Comparison of ENCODE assay signal across 11 mouse cellular contexts in genomic region chr17:85485946-85486533, GRCm38 (mm10).
DNase-seq lines count a peak whose midpoint lies in the region; ATAC-seq and TF ChIP-seq lines count a peak whose summit lies in the region.
"Had no signal": no experiment of that assay in that cellular context is flagged by ENCODE, and none has a peak within 500 bp of the region (broad histone marks: within the 10 kb centered on the region; RNA-seq: fewer than 3 reads in every experiment).

No protein-coding gene starts in this region.

- TF ChIP-seq CTCF in gastrocnemius, adult 2 months (IDR thresholded peaks at IDR 0.05), result no peak

- H3K36me3 ChIP-seq in hindbrain, embryonic 12.5 days, result no peaks in the 10 kb centered on the region
- no peaks in the 10 kb centered on the region for H3K36me3 ChIP-seq in hindbrain, embryonic 13.5 days
- no peaks in the 10 kb centered on the region for H3K36me3 ChIP-seq in embryonic facial prominence, embryonic 13.5 days
- H3K36me3 ChIP-seq: kidney, embryonic 15.5 days; liver, embryonic 13.5 days had no signal

- no peak overlapping the region for H3K27ac ChIP-seq in hindbrain, embryonic 12.5 days
- no peak overlapping the region for H3K27ac ChIP-seq in hindbrain, embryonic 13.5 days
- H3K27ac ChIP-seq in embryonic facial prominence, embryonic 13.5 days, result peak overlapping the region; percentile 49; the same call in 1 of the 2 replicates
- H3K27ac ChIP-seq in gastrocnemius, adult 2 months, result no peak overlapping the region
- H3K27ac ChIP-seq: kidney, embryonic 15.5 days; liver, embryonic 13.5 days had no signal

- peak overlapping the region; percentile 26; the same call in 1 of the 2 replicates for H3K4me2 ChIP-seq in hindbrain, embryonic 12.5 days (replicated peaks)
- H3K4me2 ChIP-seq in hindbrain, embryonic 13.5 days, result no peak overlapping the region
- H3K4me2 ChIP-seq in embryonic facial prominence, embryonic 13.5 days, result peak overlapping the region; percentile 55
- H3K4me2 ChIP-seq: liver, embryonic 13.5 days had no signal

- intact Hi-C loops in left cerebral cortex, postnatal 36 days (cut with DNase I), result loop anchor here (5.0 to 10.0 kb wide), 2 partner anchors 126 to 199 kb away; partner anchors contain the start of genes Six2 and Six3
- intact Hi-C loops in gastrocnemius, adult 2 months (cut with DNase I), result no loop called here

- no peak overlapping the region for H3K9ac ChIP-seq in hindbrain, embryonic 12.5 days
- no peak overlapping the region for H3K9ac ChIP-seq in hindbrain, embryonic 13.5 days
- no peak overlapping the region for H3K9ac ChIP-seq in embryonic facial prominence, embryonic 13.5 days
- H3K9ac ChIP-seq: kidney, embryonic 15.5 days; liver, embryonic 13.5 days had no signal

- no peak for ATAC-seq in hindbrain, embryonic 12.5 days (ENCODE audit: low FRiP score)
- no peak for ATAC-seq in hindbrain, embryonic 13.5 days (ENCODE audit: low FRiP score)
- ATAC-seq in embryonic facial prominence, embryonic 13.5 days (ENCODE audit: insufficient number of reproducible peaks, insufficient read depth, low FRiP score, low TSS enrichment, low read depth), result no peak
- ATAC-seq in granulocyte monocyte progenitor cell, adult 5-6 weeks (replicated peaks; ENCODE audit: poor library complexity, severe bottlenecking), result 0 out of 2 replicates have a peak, but pooled peaks have one; percentile 9

- no peaks in the 10 kb centered on the region for H3K9me3 ChIP-seq in hindbrain, embryonic 12.5 days (replicated peaks)
- H3K9me3 ChIP-seq in hindbrain, embryonic 13.5 days, result no peaks in the 10 kb centered on the region
- no peaks in the 10 kb centered on the region for H3K9me3 ChIP-seq in embryonic facial prominence, embryonic 13.5 days
- H3K9me3 ChIP-seq: kidney, embryonic 15.5 days; liver, embryonic 13.5 days had no signal

- H3K4me1 ChIP-seq in hindbrain, embryonic 12.5 days, result peaks cover 4% of the 10 kb centered on the region
- peaks cover 15% of the 10 kb centered on the region; the same call in 1 of the 2 replicates for H3K4me1 ChIP-seq in hindbrain, embryonic 13.5 days (replicated peaks)
- peaks cover 13% of the 10 kb centered on the region for H3K4me1 ChIP-seq in embryonic facial prominence, embryonic 13.5 days
- H3K4me1 ChIP-seq: liver, embryonic 13.5 days had no signal

- no peak overlapping the region for H3K4me3 ChIP-seq in hindbrain, embryonic 12.5 days
- no peak overlapping the region for H3K4me3 ChIP-seq in hindbrain, embryonic 13.5 days
- H3K4me3 ChIP-seq in embryonic facial prominence, embryonic 13.5 days, result peak overlapping the region; percentile 31
- no peak overlapping the region for H3K4me3 ChIP-seq in gastrocnemius, adult 2 months
- H3K4me3 ChIP-seq: erythroblast, embryonic 14.5 days; liver, embryonic 13.5 days had no signal

- WGBS in hindbrain, embryonic 12.5 days, result 1% methylated on average over 14 of the region's 14 CpGs
- WGBS in hindbrain, embryonic 13.5 days, result under 1% methylated on average over 14 of the region's 14 CpGs
- 3% methylated on average over 14 of the region's 14 CpGs for WGBS in embryonic facial prominence, embryonic 13.5 days

- DNase-seq in neural tube, embryonic 10.5 days (ENCODE audit: extremely low spot score, low spot score), result peak; percentile 59
- no peak for DNase-seq in left cerebral cortex, postnatal 36 days (ENCODE audit: low spot score in 2 of 2)
- no peak for DNase-seq in layer of hippocampus, postnatal 10 days (ENCODE audit: low spot score in 2 of 2)
- no peak for DNase-seq in gastrocnemius, adult 2 months
- DNase-seq: liver, embryonic 13.5 days had no signal

- H3K27me3 ChIP-seq in hindbrain, embryonic 12.5 days, result peaks cover 98% of the 10 kb centered on the region
- H3K27me3 ChIP-seq in hindbrain, embryonic 13.5 days, result peaks cover 99% of the 10 kb centered on the region
- peaks cover 99% of the 10 kb centered on the region for H3K27me3 ChIP-seq in embryonic facial prominence, embryonic 13.5 days
